Mouse (Mus musculus): ENCODE measurements around the gene Spsb4. TPM values are rescaled to one million over a fixed set of nuclear protein-coding genes. Genes with fewer than 3 reads are reported as not detected.

Spsb4 gene
- polyA plus RNA-seq, 1 experiment from 2014 or later, result 21.5 TPM

DNA sequence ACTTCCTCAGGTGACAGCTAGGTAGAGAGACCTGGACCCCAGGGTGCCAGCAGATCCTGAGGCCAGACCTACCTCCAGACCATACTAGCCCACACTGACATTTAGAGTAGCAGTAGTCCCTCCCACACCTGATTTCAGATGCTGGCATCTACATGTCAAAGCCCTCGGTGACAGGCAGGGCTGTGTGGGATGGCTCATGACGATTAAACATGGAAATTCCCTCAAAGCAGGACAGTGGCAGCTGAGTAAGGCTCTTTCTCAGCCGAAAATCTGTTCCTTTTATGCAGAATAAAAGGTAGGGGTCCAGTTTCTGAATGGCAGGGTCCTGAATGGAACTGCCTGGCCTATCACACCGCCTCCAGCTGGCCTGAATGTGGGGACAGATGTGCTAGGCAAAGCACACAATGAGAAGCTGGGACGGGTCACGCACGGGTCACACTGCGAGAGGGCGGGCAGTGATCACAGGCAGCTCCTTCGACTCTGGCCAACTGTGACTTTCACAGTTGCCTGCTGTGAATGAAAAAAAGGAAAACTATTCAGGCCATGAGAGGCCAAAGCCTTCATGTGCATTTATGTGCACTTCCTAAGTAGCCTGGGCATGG lies 29.2 kb downstream of the Spsb4 start:
- ATAC-seq (ENCODE audit: insufficient read depth, low FRiP score, low read depth), result no peak
- Histone ChIP-seq H3K4me3 (replicated peaks) (no peak overlapping the region), H3K27ac (no peak overlapping the region), H3K4me2 (no peak overlapping the region), H3K9me3 (no peaks in the 10 kb centered on the region), H3K36me3 (no peaks in the 10 kb centered on the region), H3K27me3 (replicated peaks) (no peaks in the 10 kb centered on the region), H3K9ac (no peak overlapping the region), H3K4me1 (peaks cover 20% of the 10 kb centered on the region)
- 46% methylated on average over 10 of the region's 10 CpGs for WGBS

DNA sequence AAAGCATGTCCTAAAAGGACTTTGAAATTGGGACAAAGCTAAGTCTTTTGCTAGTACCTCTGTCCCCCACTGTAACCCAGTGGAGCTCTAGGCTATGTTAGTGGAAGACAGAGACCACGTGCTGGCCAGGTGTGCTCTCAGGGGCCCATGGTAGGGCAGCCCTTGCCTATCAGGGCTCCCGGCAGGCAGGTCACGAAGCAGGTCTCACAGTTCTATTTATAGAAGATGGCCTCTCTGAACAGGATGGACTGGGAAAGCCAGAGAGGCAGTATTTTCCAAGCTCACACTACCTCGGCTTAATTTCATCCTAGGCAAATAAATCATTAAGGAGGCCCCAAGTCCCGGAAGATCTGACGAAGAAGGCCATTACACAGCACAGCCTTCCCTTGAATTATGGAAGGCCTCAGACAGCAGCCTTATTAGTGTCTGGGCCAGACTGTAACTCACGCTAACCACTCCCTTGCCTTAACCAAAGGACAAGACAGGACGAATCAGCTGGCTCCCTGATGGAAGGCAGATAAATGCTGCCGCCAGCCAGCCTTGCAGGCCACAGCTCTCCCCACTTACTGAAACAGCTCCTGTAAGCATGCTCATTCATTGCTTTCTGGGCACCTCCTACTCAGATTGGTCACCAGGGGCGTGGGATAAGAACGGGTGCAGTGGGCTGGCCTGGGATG lies 31.7 kb downstream of the Spsb4 start:
- WGBS, result 21% methylated on average over 11 of the region's 11 CpGs
- Histone ChIP-seq H3K9ac (no peak overlapping the region), H3K4me2 (peak overlapping the region; percentile 13; the same call in 1 of the 2 replicates), H3K27me3 (replicated peaks) (no peaks in the 10 kb centered on the region), H3K27ac (peak overlapping the region; percentile 61; the same call in 1 of the 2 replicates), H3K36me3 (no peaks in the 10 kb centered on the region), H3K4me3 (replicated peaks) (no peak overlapping the region), H3K4me1 (peaks cover 20% of the 10 kb centered on the region), H3K9me3 (no peaks in the 10 kb centered on the region)
- ATAC-seq (ENCODE audit: insufficient read depth, low FRiP score, low read depth), result peak; percentile 88

DNA sequence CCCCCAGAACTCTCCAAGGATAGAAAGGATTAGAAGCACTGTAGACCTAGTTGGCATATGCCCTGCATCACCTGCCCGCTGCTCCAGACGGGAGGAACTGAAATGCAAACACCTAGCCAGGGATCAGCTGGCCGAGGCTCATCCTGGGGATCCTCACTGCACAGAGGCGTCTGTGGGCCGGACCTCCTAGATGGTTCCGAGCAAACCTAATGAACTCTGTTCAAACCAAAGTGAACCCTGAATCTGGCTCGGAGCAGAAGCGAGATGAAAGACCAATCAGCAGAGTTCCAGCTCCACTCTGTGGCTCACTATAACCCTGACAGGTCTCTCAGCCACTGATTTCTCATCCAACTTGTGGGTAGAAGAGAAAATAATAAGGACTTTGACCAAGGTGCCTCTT lies 34.6 kb downstream of the Spsb4 start:
- H3K4me1 ChIP-seq, result peaks cover 34% of the 10 kb centered on the region
- ATAC-seq (ENCODE audit: insufficient read depth, low FRiP score, low read depth), result no peak
- H3K27me3 ChIP-seq (replicated peaks), result no peaks in the 10 kb centered on the region
- H3K9me3 ChIP-seq, result no peaks in the 10 kb centered on the region
- WGBS, result 89% methylated on average over 8 of the region's 8 CpGs
- no peak overlapping the region for H3K4me3 ChIP-seq (replicated peaks)
- no peak overlapping the region for H3K4me2 ChIP-seq
- no peaks in the 10 kb centered on the region for H3K36me3 ChIP-seq
- no peak overlapping the region for H3K27ac ChIP-seq
- no peak overlapping the region for H3K9ac ChIP-seq

GRCm38 (mm10) chr9:96982940-96983339 lies 35.7 kb downstream of the Spsb4 start:
- no peak for ATAC-seq (ENCODE audit: insufficient read depth, low FRiP score, low read depth)

GRCm38 (mm10) chr9:96982351-96982750 lies 36.3 kb downstream of the Spsb4 start:
- Histone ChIP-seq H3K4me3 (replicated peaks) (no peak overlapping the region), H3K4me2 (no peak overlapping the region), H3K9me3 (no peaks in the 10 kb centered on the region), H3K36me3 (no peaks in the 10 kb centered on the region), H3K9ac (no peak overlapping the region), H3K27ac (no peak overlapping the region), H3K4me1 (peaks cover 32% of the 10 kb centered on the region), H3K27me3 (replicated peaks) (no peaks in the 10 kb centered on the region)
- WGBS, result 30% methylated on average over 3 of the region's 3 CpGs
- no peak for ATAC-seq (ENCODE audit: insufficient read depth, low FRiP score, low read depth)

More at GRCm38 (mm10) chr9:96982940-96983339, 35.7 kb downstream of the Spsb4 start:
- H3K9me3 ChIP-seq, result no peaks in the 10 kb centered on the region
- 50% methylated on average over 3 of the region's 3 CpGs for WGBS
- H3K4me1 ChIP-seq, result peaks cover 34% of the 10 kb centered on the region
- H3K36me3 ChIP-seq, result no peaks in the 10 kb centered on the region
- H3K4me2 ChIP-seq, result no peak overlapping the region
- no peak overlapping the region for H3K27ac ChIP-seq
- H3K4me3 ChIP-seq (replicated peaks), result no peak overlapping the region
- no peaks in the 10 kb centered on the region for H3K27me3 ChIP-seq (replicated peaks)
- H3K9ac ChIP-seq, result no peak overlapping the region

GRCm38 (mm10) chr9:96981836-96982235 lies 36.8 kb downstream of the Spsb4 start:
- Histone ChIP-seq H3K4me1 (peaks cover 27% of the 10 kb centered on the region), H3K27ac (no peak overlapping the region), H3K27me3 (replicated peaks) (no peaks in the 10 kb centered on the region), H3K9ac (no peak overlapping the region), H3K36me3 (no peaks in the 10 kb centered on the region), H3K4me2 (no peak overlapping the region), H3K9me3 (no peaks in the 10 kb centered on the region), H3K4me3 (replicated peaks) (no peak overlapping the region)
- 81% methylated on average over 5 of the region's 5 CpGs for WGBS
- no peak for ATAC-seq (ENCODE audit: insufficient read depth, low FRiP score, low read depth)

DNA sequence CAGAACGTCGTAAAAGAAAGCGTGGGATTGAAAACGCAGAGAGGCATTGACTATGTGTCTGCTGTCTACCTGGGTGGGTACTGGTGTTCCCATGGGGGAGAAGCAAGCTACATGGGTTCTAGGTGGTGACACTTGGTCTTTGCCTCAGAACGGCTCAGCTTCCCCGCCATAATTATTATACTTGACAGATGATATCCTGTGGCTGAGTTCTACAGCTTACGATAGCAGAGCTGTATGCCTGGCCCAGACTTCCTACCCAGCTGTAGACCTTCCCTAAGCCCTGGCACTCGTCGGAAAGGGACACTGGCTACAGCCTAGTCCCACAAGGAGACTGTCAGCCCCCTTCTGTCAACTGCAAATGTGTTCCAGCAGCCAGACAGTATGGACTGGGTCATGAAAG lies 37.5 kb downstream of the Spsb4 start:
- H3K9ac ChIP-seq, result no peak overlapping the region
- H3K27me3 ChIP-seq (replicated peaks), result no peaks in the 10 kb centered on the region
- WGBS, result 34% methylated on average over 9 of the region's 9 CpGs

GRCm38 (mm10) chr9:96980037-96980997 lies 38.3 kb downstream of the Spsb4 start:
- Histone ChIP-seq H3K9me3 (no peaks in the 10 kb centered on the region), H3K4me3 (replicated peaks) (no peak overlapping the region), H3K9ac (no peak overlapping the region), H3K27me3 (replicated peaks) (no peaks in the 10 kb centered on the region), H3K4me2 (0 out of 2 replicates have a peak overlapping the region, but pooled peaks have one; percentile 2), H3K4me1 (peaks cover 21% of the 10 kb centered on the region), H3K36me3 (no peaks in the 10 kb centered on the region), H3K27ac (no peak overlapping the region)
- WGBS, result 31% methylated on average over 10 of the region's 10 CpGs
- peak; percentile 21; the same call in 1 of the 2 replicates for ATAC-seq (ENCODE audit: insufficient read depth, low FRiP score, low read depth)

More for the DNA sequence above, 37.5 kb downstream of the Spsb4 start:
- ATAC-seq (ENCODE audit: insufficient read depth, low FRiP score, low read depth), result no peak
- H3K36me3 ChIP-seq, result no peaks in the 10 kb centered on the region
- peaks cover 21% of the 10 kb centered on the region for H3K4me1 ChIP-seq
- no peak overlapping the region for H3K4me3 ChIP-seq (replicated peaks)
- no peak overlapping the region for H3K27ac ChIP-seq
- H3K4me2 ChIP-seq, result no peak overlapping the region
- no peaks in the 10 kb centered on the region for H3K9me3 ChIP-seq

- Histone ChIP-seq H3K9me3 (no peaks in the 10 kb centered on the region), H3K36me3 (no peaks in the 10 kb centered on the region), H3K4me3 (replicated peaks) (no peak overlapping the region), H3K27me3 (replicated peaks) (no peaks in the 10 kb centered on the region), H3K9ac (no peak overlapping the region), H3K4me1 (peaks cover 21% of the 10 kb centered on the region), H3K27ac (no peak overlapping the region), H3K4me2 (0 out of 2 replicates have a peak overlapping the region, but pooled peaks have one; percentile 2)
- 21% methylated on average over 13 of the region's 13 CpGs for WGBS
- no peak for ATAC-seq (ENCODE audit: insufficient read depth, low FRiP score, low read depth)
Observed at GRCm38 (mm10) chr9:96979417-96980030, 39.1 kb downstream of the Spsb4 start.

DNA sequence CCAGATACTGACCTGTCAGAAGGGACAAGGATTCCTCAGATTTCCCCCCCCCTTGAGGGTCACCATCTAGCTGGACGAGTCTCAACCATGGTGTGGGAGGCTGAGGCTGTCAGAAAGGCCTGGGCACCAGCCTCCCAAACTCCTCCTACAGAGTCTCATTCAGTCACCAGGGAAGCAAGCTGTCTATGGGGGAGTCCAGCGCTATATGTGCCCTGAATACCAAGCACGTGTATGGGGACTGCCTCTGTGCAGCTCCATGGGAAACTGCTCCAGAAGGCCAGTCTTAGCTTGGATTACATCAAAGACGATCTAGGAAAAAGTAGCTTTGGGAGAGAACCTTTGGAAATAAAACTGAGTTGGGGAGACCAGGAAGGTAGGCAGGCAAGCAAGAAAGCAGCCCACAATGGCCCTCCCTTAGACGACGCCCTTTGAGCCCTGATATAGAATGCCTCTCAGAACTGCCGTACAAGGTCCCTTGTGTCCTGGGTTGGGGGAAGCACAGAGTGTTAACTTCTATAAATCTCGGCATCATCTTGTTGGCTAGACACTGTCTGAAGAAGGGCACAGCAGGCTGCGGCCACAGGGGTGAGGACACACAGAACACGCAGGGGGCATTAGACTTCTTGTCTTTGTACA lies 40.4 kb downstream of the Spsb4 start:
- Histone ChIP-seq H3K27ac (no peak overlapping the region), H3K4me1 (peaks cover 21% of the 10 kb centered on the region), H3K9me3 (no peaks in the 10 kb centered on the region), H3K9ac (no peak overlapping the region), H3K4me3 (replicated peaks) (no peak overlapping the region), H3K4me2 (no peak overlapping the region), H3K36me3 (no peaks in the 10 kb centered on the region), H3K27me3 (replicated peaks) (no peaks in the 10 kb centered on the region)
- 73% methylated on average over 10 of the region's 10 CpGs for WGBS
- no peak for ATAC-seq (ENCODE audit: insufficient read depth, low FRiP score, low read depth)

Data from stomach, embryonic 15.5 days (tissue).